Mouse (Mus musculus): ENCODE results near the gene Sh2b2. TPM values are rescaled to one million over a fixed set of nuclear protein-coding genes. Genes with fewer than 3 reads are reported as not detected.

Gene Sh2b2
- polyA plus RNA-seq, 1 experiment from 2014 or later, result 4.9 TPM

GRCm38 (mm10) chr5:136170512-136171362, 75.6 kb downstream of the Sh2b2 start, which contains the start of gene Orai2:
Gene Orai2 (minus strand): TSS chr5:136170713.
- Histone ChIP-seq H3K36me3 (no peaks in the 10 kb centered on the region), H3K4me3 (peak within 1 kb of the TSS; percentile 73), H3K27ac (peak within 1 kb of the TSS; percentile 81), H3K27me3 (ENCODE audit: insufficient read depth, poor library complexity, severe bottlenecking) (0 out of 2 replicates have a peak, but pooled peaks cover 9% of the 10 kb centered on the region), H3K9me3 (peaks cover 5% of the 10 kb centered on the region; the same call in 1 of the 2 replicates), H3K4me1 (peaks cover 18% of the 10 kb centered on the region)
- DNase-seq (ENCODE audit: low spot score), result peak; percentile 87
- 5% methylated on average over 49 of the region's 49 CpGs for WGBS

- Histone ChIP-seq H3K4me1 (peaks cover 18% of the 10 kb centered on the region), H3K27ac (peak overlapping the region; percentile 81), H3K36me3 (no peaks in the 10 kb centered on the region), H3K27me3 (ENCODE audit: insufficient read depth, poor library complexity, severe bottlenecking) (0 out of 2 replicates have a peak, but pooled peaks cover 9% of the 10 kb centered on the region), H3K9me3 (peaks cover 5% of the 10 kb centered on the region; the same call in 1 of the 2 replicates), H3K4me3 (peak overlapping the region; percentile 73)
- 16% methylated on average over 15 of the region's 15 CpGs for WGBS
- DNase-seq (ENCODE audit: low spot score), result no peak
These were observed 76.5 kb downstream of the Sh2b2 start for GRCm38 (mm10) chr5:136169626-136170511.

Other genes starting within 250 kb of the Sh2b2 start
- gene Upk3b, start 208.1 kb downstream of the Sh2b2 start, polyA plus RNA-seq (2016; fragmentation: Nextera tagmentation; extraction: Ambion mirVana), result 78.3 and 81.2 TPM in 2 replicates
- gene Upk3bl, start 192.1 kb downstream of the Sh2b2 start, polyA plus RNA-seq (2016; fragmentation: Nextera tagmentation; extraction: Ambion mirVana), result 0.87 and 2.6 TPM in 2 replicates
- gene Rasa4, start 162.6 kb downstream of the Sh2b2 start, polyA plus RNA-seq (2016; fragmentation: Nextera tagmentation; extraction: Ambion mirVana), result 0.54 and 2.0 TPM in 2 replicates
- 180 and 217 TPM in 2 replicates for gene Polr2j, start 129.9 kb downstream of the Sh2b2 start, polyA plus RNA-seq (2016; fragmentation: Nextera tagmentation; extraction: Ambion mirVana)
- 31.5 and 42.2 TPM in 2 replicates for gene Lrwd1, start 110.5 kb downstream of the Sh2b2 start, polyA plus RNA-seq (2016; fragmentation: Nextera tagmentation; extraction: Ambion mirVana)
- gene Alkbh4, start 110.4 kb downstream of the Sh2b2 start, polyA plus RNA-seq (2016; fragmentation: Nextera tagmentation; extraction: Ambion mirVana), result 18.0 and 21.7 TPM in 2 replicates
- gene Orai2, start 75.8 kb downstream of the Sh2b2 start, polyA plus RNA-seq (2016; fragmentation: Nextera tagmentation; extraction: Ambion mirVana), result 2.2 and 3.3 TPM in 2 replicates
- 49.2 and 56.1 TPM in 2 replicates for gene Prkrip1, start 47.6 kb downstream of the Sh2b2 start, polyA plus RNA-seq (2016; fragmentation: Nextera tagmentation; extraction: Ambion mirVana)